Mouse (Mus musculus) ES-E14 (cell line): Measurements from ENCODE around the gene Hmgb1.

Source experiments
- CHD2 ChIP-seq: IDR thresholded peaks from 2 replicates; pipeline ENCODE4 v1.6.1; 2014; ENCODE audit warnings: mild to moderate bottlenecking, low read depth, low read length, inconsistent platforms
- HCFC1 ChIP-seq: IDR thresholded peaks from 2 replicates; pipeline ENCODE4 v1.6.1; 2012; ENCODE audit warnings: low read length, inconsistent platforms, borderline replicate concordance; ENCODE audit not compliant: insufficient read depth
- MAFK ChIP-seq: IDR thresholded peaks from 2 replicates; pipeline ENCODE4 v1.6.1; 2014; ENCODE audit warnings: mild to moderate bottlenecking, low read depth, low read length, inconsistent platforms; ENCODE audit not compliant: insufficient read depth
- ZC3H11A ChIP-seq: IDR thresholded peaks from 2 replicates; pipeline ENCODE4 v1.6.1; 2012; ENCODE audit warnings: low read depth, mild to moderate bottlenecking, inconsistent platforms, low read length, borderline replicate concordance
- ZNF384 ChIP-seq: IDR thresholded peaks from 2 replicates; pipeline ENCODE4 v1.6.1; 2012; ENCODE audit warnings: low read depth, low read length, inconsistent platforms

DNA sequence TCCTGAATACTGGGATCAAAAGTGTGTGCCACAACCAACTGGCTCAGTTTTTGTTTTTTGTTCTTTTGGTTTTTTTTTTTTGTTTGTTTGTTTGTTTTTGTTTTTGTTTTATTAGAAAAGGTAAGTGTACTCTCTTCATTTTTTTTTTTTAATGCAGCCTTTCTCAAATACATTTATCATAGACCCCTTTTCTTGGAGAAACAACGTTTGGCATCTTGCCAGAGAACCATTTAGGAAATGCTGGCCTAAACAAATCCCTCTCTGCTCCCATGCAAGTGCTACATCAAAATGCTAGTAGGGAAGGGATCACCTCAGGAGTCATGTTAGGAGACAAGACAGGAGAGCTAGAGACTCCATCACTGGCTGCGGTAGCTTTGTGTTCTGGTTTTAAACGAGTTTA lies 76.7 kb downstream of the Hmgb1 start:
- TF ChIP-seq CHD2, result no peak
- TF ChIP-seq MAFK, result no peak
- no peak for TF ChIP-seq ZC3H11A
- TF ChIP-seq ZNF384, result no peak
- no peak for TF ChIP-seq HCFC1
